Mouse (Mus musculus): ENCODE data around the gene Ncapg2.

Ncapg2 gene

DNA sequence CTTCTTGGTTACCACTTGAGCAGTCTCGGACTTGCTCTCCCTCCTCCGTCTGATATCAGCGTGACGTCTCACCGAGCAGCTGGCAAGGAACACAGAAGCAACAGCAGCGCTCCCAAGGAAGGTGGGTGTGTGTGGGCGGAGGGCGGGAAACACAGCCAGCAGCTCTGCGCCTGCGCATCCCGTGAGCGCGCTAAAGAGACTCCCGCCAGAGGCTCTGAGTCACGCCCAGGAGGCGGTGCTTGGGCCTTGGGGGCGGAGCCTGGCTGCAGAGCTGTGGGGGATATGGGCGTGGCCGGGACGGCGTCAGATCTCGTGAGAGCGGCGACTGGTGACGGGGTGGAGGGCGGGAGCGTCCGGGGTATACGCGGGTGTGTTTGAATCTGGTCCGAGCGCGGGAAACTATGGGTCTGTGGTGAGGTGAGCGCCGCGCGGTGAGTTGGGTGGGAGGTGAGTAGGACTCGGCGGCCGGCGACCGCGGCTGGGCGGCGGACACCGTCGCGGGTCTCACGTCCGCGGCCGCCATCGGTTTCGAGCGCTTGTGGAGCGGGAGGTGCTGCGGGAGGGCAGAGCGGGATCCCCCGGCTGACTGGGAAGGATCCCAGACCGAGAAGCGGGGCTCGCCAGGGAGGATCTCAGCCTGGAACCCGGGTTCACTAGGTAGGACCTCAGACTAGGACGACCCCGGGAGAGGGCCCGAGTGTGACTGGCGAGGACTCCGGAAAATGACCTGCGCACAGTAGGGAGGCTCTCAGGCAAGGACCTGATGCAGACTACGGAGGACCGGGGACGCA lies at the start of gene Ncapg2:
TSS of gene Ncapg2 (plus strand) at position 358 of the 791 bp plus-strand sequence.
- DNase-seq (ENCODE audit: low read depth) = peak; percentile 94

DNA sequence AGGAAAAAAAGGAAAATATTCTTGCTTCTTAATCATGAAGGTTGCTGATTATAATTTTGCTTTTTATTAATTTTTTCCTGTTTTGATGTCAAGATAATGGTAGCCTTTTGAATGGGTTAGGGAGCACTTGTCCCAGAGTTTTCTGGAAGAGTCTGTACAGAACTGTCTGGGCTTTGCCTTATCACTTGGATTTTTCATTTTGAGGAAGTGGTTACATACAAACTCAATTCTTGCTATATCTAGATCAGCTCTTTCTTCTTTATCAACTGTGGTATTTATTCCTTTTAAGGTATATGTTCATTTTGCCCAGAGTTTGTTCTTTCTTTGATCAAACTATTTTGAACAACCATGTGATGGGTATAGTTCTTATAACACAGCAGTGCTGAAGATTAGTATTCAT lies 43.1 kb upstream of the Ncapg2 start:
- DNase-seq (ENCODE audit: low read depth) = no peak

GRCm38 (mm10) chr12:116366900-116367299 lies 38.3 kb upstream of the Ncapg2 start:
- DNase-seq (ENCODE audit: low read depth) = no peak

DNA sequence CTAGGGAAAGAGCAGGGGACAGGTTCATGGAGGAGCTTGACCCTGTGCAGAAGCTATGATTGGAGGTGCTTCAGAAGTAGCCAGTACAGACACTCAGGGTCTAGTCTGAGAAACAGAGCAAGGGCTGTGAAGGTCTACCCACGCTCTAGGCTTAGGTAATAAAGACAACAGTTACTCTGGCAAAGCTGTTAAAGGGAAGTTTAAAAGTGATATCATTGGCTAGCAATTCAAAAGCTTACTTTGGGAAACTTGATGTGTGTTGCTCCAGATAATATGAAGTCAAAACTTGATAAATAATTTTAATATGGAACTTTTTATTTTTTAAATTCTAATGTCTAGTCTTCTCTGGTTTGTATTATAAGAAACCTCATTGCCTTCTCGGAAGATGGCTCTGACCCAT lies 37.9 kb upstream of the Ncapg2 start:
- no peak for DNase-seq (ENCODE audit: low read depth)

GRCm38 (mm10) chr12:116368857-116369256 lies 36.3 kb upstream of the Ncapg2 start:
- DNase-seq (ENCODE audit: low read depth) = no peak

- no peak for DNase-seq (ENCODE audit: low read depth)
Observed at GRCm38 (mm10) chr12:116383101-116383500, 22.1 kb upstream of the Ncapg2 start.

DNA sequence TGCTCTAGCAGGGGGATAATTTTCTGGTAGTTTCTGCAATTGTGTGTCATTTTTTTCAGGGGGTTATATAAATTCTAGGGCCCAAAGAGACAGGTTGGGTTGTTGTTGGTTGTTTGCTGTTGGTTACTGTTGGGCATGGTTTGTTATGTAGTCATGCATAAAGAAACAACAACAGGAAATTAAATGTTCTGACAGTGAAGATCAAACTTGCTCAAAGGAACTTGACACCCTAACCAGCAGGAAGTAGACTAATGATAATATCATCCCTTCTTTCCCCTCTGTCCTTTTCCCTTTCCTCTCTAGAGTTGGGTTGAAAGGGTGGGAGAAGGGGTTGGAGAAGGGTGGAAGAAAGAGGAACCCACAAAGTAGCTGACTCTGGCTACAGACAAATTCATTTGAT lies 21.2 kb upstream of the Ncapg2 start:
- DNase-seq (ENCODE audit: low read depth) = no peak

- DNase-seq (ENCODE audit: low read depth) = no peak
Observed at GRCm38 (mm10) chr12:116386802-116387201, 18.4 kb upstream of the Ncapg2 start.

DNA sequence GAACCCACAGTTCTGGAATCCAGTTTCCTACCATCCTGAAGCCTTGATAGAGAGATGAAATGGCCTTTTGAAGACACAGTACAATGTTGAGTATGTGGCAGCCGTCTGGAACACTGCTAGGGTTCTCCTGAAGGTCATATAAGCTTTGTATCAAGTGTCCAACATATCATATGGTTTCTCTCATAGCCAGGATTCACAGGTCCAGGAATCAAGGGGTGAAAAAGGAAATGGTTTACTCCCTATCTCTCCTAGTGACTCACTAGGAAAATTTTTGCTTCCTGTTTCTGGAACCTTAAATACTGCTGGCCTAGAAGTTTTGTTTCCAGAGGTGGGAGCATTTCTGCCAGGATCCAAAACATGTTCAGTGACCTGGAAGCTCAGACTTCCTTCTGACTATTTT lies 15.3 kb upstream of the Ncapg2 start:
- DNase-seq (ENCODE audit: low read depth) = no peak

DNA sequence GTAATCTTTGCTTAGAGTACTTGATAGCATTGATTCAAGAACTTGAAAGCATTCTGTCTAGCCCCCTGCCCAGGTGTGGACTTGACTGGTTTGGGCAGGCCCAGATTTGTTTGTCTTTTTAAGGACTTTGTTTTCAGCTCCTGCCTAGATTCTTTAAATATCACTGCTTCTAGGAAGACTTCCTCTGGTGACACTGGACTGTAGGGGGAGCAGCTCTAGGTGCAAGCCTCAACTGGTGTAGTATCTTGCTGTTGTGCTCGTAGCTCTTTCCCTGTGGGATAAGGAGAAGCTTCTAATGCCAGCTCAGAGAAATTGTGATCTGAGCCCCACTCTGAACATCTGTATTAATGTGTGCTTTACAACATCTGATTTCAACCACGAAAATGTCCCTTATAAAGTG lies 10.9 kb upstream of the Ncapg2 start:
- no peak for DNase-seq (ENCODE audit: low read depth)

DNA sequence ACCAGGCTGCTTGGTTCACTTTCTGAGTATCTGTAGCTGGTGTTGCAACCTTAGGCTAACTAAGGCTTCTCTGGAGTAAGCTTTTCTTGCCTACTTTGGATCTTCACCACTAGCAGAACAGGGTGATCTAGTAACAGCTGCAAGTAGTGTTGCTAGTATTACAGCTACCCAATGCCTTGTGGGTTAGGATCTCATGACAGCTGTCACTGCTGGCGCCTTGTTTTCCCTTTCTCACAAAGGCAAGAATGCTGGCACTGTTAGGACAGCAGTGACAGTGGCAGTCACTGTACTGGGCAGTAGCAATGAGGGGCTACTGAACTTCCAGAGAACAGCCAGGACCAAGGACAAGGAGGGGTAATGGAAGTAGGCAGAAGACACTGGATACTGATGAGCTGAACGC lies 9.9 kb upstream of the Ncapg2 start:
- DNase-seq (ENCODE audit: low read depth) = no peak

- no peak for DNase-seq (ENCODE audit: low read depth)
Observed at GRCm38 (mm10) chr12:116396072-116396695, 9.0 kb upstream of the Ncapg2 start.

DNA sequence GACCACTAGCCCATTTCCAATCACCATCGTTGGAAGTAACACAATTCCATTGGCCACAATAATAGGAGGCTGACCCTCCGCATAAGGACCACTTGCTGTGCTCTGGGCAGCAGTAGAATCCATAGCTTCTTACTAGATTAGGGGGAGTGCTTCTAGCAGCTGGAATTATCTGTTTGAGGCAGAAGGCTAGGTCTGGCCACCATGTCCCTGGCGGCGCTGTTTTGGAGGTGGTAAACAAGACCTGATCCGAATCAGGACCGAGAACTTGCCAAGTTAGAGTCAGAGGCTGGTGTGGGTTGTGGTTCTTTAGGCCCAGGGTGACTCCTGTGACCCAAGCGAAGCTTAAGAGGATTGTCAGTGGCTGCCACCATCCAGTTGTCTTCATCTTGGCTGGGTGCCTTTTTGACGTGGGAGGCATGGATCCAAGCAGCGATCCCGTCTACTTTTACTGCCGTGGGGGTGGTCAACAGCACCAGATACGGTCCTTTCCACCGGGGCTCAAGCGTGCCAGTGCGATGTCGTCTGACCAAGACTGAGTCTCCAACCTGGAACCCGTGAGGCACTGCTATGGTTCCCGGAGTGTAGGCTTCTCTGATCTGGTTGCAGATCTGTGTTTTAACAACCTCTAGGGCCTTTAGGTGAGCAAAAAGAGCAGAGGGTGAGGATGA lies 1.1 kb upstream of the Ncapg2 start:
- no peak for DNase-seq (ENCODE audit: low read depth)

DNA sequence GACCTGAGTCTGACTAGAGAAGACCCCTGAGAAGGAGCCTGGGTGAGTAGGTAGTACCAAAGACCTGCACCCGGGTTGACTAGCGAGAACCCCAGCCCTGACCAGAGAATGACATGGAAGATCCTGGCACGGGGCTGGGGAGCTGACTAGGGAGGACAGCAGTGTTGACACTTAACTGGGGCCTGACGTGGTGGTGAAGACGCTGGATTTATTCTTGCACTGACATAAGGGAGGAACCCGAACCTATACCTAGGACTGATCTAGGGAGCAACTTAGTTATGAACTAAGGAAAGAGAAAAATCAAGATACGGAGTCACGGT lies 594 bp downstream of the Ncapg2 start:
- no peak for DNase-seq (ENCODE audit: low read depth)

DNA sequence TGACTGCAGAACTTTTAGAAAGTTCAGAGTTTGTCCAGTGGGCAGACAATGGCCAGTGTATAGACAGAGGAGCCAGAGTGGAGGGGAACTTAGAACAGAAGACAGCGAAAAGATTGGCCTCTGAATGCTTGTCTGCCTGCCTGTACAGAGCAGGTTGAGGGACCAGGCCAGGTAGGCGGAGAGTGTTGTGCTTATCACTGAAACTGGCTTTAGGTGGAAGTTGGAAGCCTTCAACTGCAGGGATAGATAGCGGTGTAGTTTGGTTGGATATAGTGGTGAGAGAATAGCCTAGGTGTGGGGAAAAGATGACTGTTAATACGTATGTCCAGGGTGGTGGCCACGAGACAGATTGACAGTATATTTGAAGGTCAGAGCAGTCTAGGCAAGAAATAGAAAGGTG lies 2.7 kb downstream of the Ncapg2 start:
- no peak for DNase-seq (ENCODE audit: low read depth)

- no peak for DNase-seq (ENCODE audit: low read depth)
Observed at GRCm38 (mm10) chr12:116414941-116415340, 9.7 kb downstream of the Ncapg2 start.

GRCm38 (mm10) chr12:116416514-116416913 lies 11.3 kb downstream of the Ncapg2 start:
- DNase-seq (ENCODE audit: low read depth) = no peak

GRCm38 (mm10) chr12:116421656-116422055 lies 16.5 kb downstream of the Ncapg2 start:
- no peak for DNase-seq (ENCODE audit: low read depth)

- DNase-seq (ENCODE audit: low read depth) = no peak
Observed at GRCm38 (mm10) chr12:116425392-116425791, 20.2 kb downstream of the Ncapg2 start.

- DNase-seq (ENCODE audit: low read depth) = no peak
Observed at GRCm38 (mm10) chr12:116433742-116434141, 28.5 kb downstream of the Ncapg2 start.

- DNase-seq (ENCODE audit: low read depth) = no peak
Observed at GRCm38 (mm10) chr12:116435232-116435631, 30.0 kb downstream of the Ncapg2 start.

DNA sequence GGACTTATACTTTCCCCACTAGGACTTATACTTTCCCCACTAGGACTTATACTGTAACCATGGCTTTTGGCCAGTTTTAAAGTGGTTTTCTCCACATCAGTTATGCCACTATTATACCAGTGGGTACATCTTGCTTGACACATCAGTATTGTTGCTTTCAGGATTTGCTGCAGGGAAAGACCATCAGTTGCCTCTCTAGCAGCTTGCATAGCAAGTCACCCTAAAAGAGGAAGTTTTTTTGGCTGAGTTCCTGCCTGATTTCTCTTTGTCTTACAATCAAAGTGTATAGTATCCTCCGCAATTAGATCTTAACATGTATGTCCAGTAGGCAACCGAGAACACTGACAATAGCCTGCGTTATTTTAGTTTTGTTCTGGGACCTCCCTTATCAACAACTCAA lies 30.9 kb downstream of the Ncapg2 start:
- no peak for DNase-seq (ENCODE audit: low read depth)

- DNase-seq (ENCODE audit: low read depth) = no peak
Observed at GRCm38 (mm10) chr12:116438591-116438990, 33.4 kb downstream of the Ncapg2 start.
